In the genomic region with DNA sequence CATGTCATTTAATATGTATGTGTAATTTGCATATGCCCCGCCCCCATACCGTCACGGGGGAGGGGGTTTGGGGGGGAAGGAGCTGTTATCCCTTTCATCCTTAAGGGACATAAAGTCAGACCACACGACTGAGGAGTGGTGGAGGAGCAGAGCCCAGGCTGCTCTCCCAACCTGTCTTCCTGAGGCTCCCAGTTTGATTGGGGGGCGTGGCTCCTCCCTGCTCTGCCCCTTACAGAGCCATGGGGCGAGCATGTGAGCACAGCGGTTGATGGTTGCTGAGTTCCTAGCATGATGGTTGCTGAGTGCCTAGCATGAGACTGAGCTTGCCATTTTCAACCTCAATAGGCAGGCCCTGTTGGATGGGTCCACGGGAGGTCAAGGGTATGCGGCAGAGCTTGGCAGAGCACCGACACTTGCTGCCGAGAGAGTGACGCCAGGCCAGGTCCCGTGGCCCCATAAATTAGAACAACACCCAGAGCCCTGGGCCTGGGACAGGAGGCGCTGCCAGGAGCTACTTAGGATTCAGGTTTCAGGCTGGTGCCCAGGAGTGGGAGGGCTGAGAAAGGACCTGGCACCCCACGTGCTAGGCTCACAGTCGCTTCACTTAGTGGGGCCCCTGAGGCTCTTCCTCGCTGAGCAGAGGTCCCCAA, we compare ENCODE assay signal across 9 mouse cellular contexts. TPM values are rescaled to one million over a fixed set of nuclear protein-coding genes. Genes with fewer than 3 reads are reported as not detected.
DNase-seq lines count a peak whose midpoint lies in the region; ATAC-seq and TF ChIP-seq lines count a peak whose summit lies in the region.
"Had no signal": no experiment of that assay in that cellular context is flagged by ENCODE, and none has a peak within 500 bp of the region (broad histone marks: within the 10 kb centered on the region; RNA-seq: fewer than 3 reads in every experiment).

No protein-coding gene starts in this region.

- 43% methylated on average over 17 of the region's 17 CpGs for WGBS in forebrain, embryonic 10.5 days
- 33% methylated on average over 17 of the region's 17 CpGs for WGBS in forebrain, embryonic 14.5 days
- WGBS in kidney, postnatal 0 days, result 5% methylated on average over 17 of the region's 17 CpGs

- no peak for DNase-seq in forebrain, embryonic 10.5 days (ENCODE audit: extremely low spot score, low spot score)
- DNase-seq in forebrain, embryonic 14.5 days (ENCODE audit: low spot score), result no peak
- DNase-seq in A20 (ENCODE audit: low read depth, low spot score), result peak; percentile 27
- peak; percentile 74 to 87 for DNase-seq in gastrocnemius, adult 8-10 months (ENCODE audit: low spot score in 2 of 2)
- peak; percentile 57 for DNase-seq in kidney, postnatal 0 days (ENCODE audit: low spot score)
- no peak for DNase-seq in B cell, adult 2 months
- DNase-seq in frontal cortex, adult 2 months (ENCODE audit: extremely low spot score in 1 of 2, low spot score in 1 of 2), result no peak

- TF ChIP-seq CTCF in kidney, postnatal 0 days (IDR thresholded peaks at IDR 0.05; ENCODE audit: low read depth), result no peak

- peaks cover 39% of the 10 kb centered on the region for H3K27me3 ChIP-seq in forebrain, embryonic 10.5 days (ENCODE audit: poor library complexity, severe bottlenecking)
- peaks cover 9% of the 10 kb centered on the region; the same call in 1 of the 2 replicates for H3K27me3 ChIP-seq in forebrain, embryonic 14.5 days (replicated peaks; ENCODE audit: control insufficient read depth, insufficient read depth, low read length)
- H3K27me3 ChIP-seq in kidney, postnatal 0 days (ENCODE audit: insufficient read depth, low read length), result 0 out of 2 replicates have a peak, but pooled peaks cover 5% of the 10 kb centered on the region

- peaks cover 27% of the 10 kb centered on the region for H3K4me1 ChIP-seq in forebrain, embryonic 10.5 days
- 0 out of 2 replicates have a peak, but pooled peaks cover 2% of the 10 kb centered on the region for H3K4me1 ChIP-seq in forebrain, embryonic 14.5 days (ENCODE audit: control insufficient read depth, insufficient read depth, low read length)
- 0 out of 2 replicates have a peak, but pooled peaks cover 6% of the 10 kb centered on the region for H3K4me1 ChIP-seq in kidney, postnatal 0 days (replicated peaks; ENCODE audit: insufficient read depth, low read length)

- no peaks in the 10 kb centered on the region for H3K36me3 ChIP-seq in forebrain, embryonic 10.5 days (replicated peaks)
- no peaks in the 10 kb centered on the region for H3K36me3 ChIP-seq in forebrain, embryonic 14.5 days (ENCODE audit: control insufficient read depth, insufficient read depth, low read length)
- H3K36me3 ChIP-seq in kidney, postnatal 0 days (ENCODE audit: insufficient read depth, low read length), result no peaks in the 10 kb centered on the region
- H3K36me3 ChIP-seq: lung, embryonic 15.5 days had no signal

- no peak for ATAC-seq in forebrain, embryonic 14.5 days
- peak; percentile 50 for ATAC-seq in kidney, postnatal 0 days (replicated peaks; ENCODE audit: low FRiP score, low read depth)
- no peak for ATAC-seq in megakaryocyte progenitor cell, adult 5-6 weeks (replicated peaks; ENCODE audit: poor library complexity)

- H3K9me3 ChIP-seq in forebrain, embryonic 10.5 days, result no peaks in the 10 kb centered on the region
- H3K9me3 ChIP-seq in forebrain, embryonic 14.5 days (replicated peaks; ENCODE audit: control insufficient read depth, low read length), result no peaks in the 10 kb centered on the region
- no peaks in the 10 kb centered on the region for H3K9me3 ChIP-seq in kidney, postnatal 0 days (replicated peaks; ENCODE audit: low read length)
- H3K9me3 ChIP-seq: lung, embryonic 15.5 days had no signal

- no peak overlapping the region for H3K4me2 ChIP-seq in forebrain, embryonic 14.5 days (ENCODE audit: low read length)
- peak overlapping the region; percentile 34; the same call in 1 of the 2 replicates for H3K4me2 ChIP-seq in kidney, postnatal 0 days (ENCODE audit: low read length)
- H3K4me2 ChIP-seq: lung, embryonic 15.5 days had no signal

- H3K27ac ChIP-seq in forebrain, embryonic 10.5 days, result no peak overlapping the region
- no peak overlapping the region for H3K27ac ChIP-seq in forebrain, embryonic 14.5 days (ENCODE audit: low read depth, low read length)
- H3K27ac ChIP-seq in kidney, postnatal 0 days, result no peak overlapping the region
- H3K27ac ChIP-seq: lung, embryonic 15.5 days had no signal

- no peak overlapping the region for H3K9ac ChIP-seq in forebrain, embryonic 14.5 days (ENCODE audit: low read length)
- no peak overlapping the region for H3K9ac ChIP-seq in kidney, postnatal 0 days (ENCODE audit: low read depth, low read length)
- H3K9ac ChIP-seq: lung, embryonic 15.5 days had no signal

- peak overlapping the region; percentile 20; the same call in 1 of the 2 replicates for H3K4me3 ChIP-seq in forebrain, embryonic 10.5 days
- no peak overlapping the region for H3K4me3 ChIP-seq in forebrain, embryonic 14.5 days (ENCODE audit: low read depth, low read length)
- H3K4me3 ChIP-seq in kidney, postnatal 0 days (replicated peaks; ENCODE audit: low read depth, low read length), result no peak overlapping the region
- H3K4me3 ChIP-seq: lung, embryonic 15.5 days had no signal

RNA-seq across cellular contexts. Expression of a gene that starts 4.6 kb away (rescaled TPM):
- 0.30 and 0.66 TPM in 2 replicates for polyA plus RNA-seq in forebrain, embryonic 10.5 days (2016; fragmentation: Nextera tagmentation; extraction: Ambion mirVana)
- 0.27 and 0.31 TPM in 2 replicates for polyA plus RNA-seq in forebrain, embryonic 14.5 days (2014; fragmentation: Nextera tagmentation; extraction: Ambion mirVana)
- 100 to 1,000 TPM in 2 of 4 experiments, 10 to 100 TPM in 2; 91.7 to 147 (median 109) TPM for total RNA-seq in gastrocnemius, adult 8-10 months (2022)
- polyA plus RNA-seq in kidney, postnatal 0 days (2015; fragmentation: Nextera tagmentation; extraction: Ambion mirVana), result 21.1 and 21.8 TPM in 2 replicates
- total RNA-seq in megakaryocyte progenitor cell, adult 5-6 weeks (2015), result 5.5 and 5.7 TPM in 2 replicates
- 4.8 and 5.0 TPM in 2 replicates for total RNA-seq in megakaryocyte progenitor cell, adult 5-6 weeks (2017)
- polyA plus RNA-seq in frontal cortex, adult 2 months (2012; rRNA removed), result 12.2 and 13.0 TPM in 2 replicates

RNA-seq across cellular contexts. Expression of a gene that starts 50.2 kb away (rescaled TPM):
- 411 and 415 TPM in 2 replicates for polyA plus RNA-seq in forebrain, embryonic 10.5 days (2016; fragmentation: Nextera tagmentation; extraction: Ambion mirVana)
- polyA plus RNA-seq in forebrain, embryonic 14.5 days (2014; fragmentation: Nextera tagmentation; extraction: Ambion mirVana), result 508 and 541 TPM in 2 replicates
- 100 to 1,000 TPM; 520 to 588 (median 538) TPM for total RNA-seq in gastrocnemius, adult 8-10 months (2022)
- 660 and 674 TPM in 2 replicates for polyA plus RNA-seq in kidney, postnatal 0 days (2015; fragmentation: Nextera tagmentation; extraction: Ambion mirVana)
- 160 and 167 TPM in 2 replicates for total RNA-seq in megakaryocyte progenitor cell, adult 5-6 weeks (2015)
- 91.4 and 129 TPM in 2 replicates for total RNA-seq in megakaryocyte progenitor cell, adult 5-6 weeks (2017)
- 282 and 283 TPM in 2 replicates for polyA plus RNA-seq in frontal cortex, adult 2 months (2012; rRNA removed)

Comparison
In these comparisons a context has a peak if more than half of its experiments do, and no peak if none do; other contexts are left out.
1. DNase-seq: peak in A20 (single experiment), gastrocnemius, adult 8-10 months (2 of 2) and kidney, postnatal 0 days (single experiment); none in forebrain, embryonic 10.5 days (single experiment), forebrain, embryonic 14.5 days (single experiment), B cell, adult 2 months (0 of 2) and frontal cortex, adult 2 months (0 of 2).